Comparison of ENCODE assay signal across 28 mouse cellular contexts in genomic region chr6:148972891-148973290, GRCm38 (mm10). TPM values are rescaled to one million over a fixed set of nuclear protein-coding genes. Genes with fewer than 3 reads are reported as not detected.
A peak's percentile ranks its signal among the peaks of the same experiment; 100 is the strongest.
DNase-seq lines count a peak whose midpoint lies in the region; ATAC-seq and TF ChIP-seq lines count a peak whose summit lies in the region.
"Had no signal": no experiment of that assay in that cellular context is flagged by ENCODE, and none has a peak within 500 bp of the region (broad histone marks: within the 10 kb centered on the region; RNA-seq: fewer than 3 reads in every experiment).

No protein-coding gene starts in this region.

- H3K36me3 ChIP-seq in heart, embryonic 13.5 days: no peaks in the 10 kb centered on the region
- no peaks in the 10 kb centered on the region for H3K36me3 ChIP-seq in kidney, embryonic 15.5 days
- no peaks in the 10 kb centered on the region for H3K36me3 ChIP-seq in intestine, postnatal 0 days (ENCODE audit: control insufficient read depth, insufficient read depth)
- H3K36me3 ChIP-seq: hindbrain, embryonic 12.5 days; lung, embryonic 15.5 days; neural tube, embryonic 12.5 days had no signal

- intact Hi-C loops in heart, postnatal 10 days (cut with DNase I): no loop called here

- no peak overlapping the region for H3K4me2 ChIP-seq in heart, embryonic 13.5 days
- no peak overlapping the region for H3K4me2 ChIP-seq in kidney, embryonic 15.5 days
- H3K4me2 ChIP-seq in intestine, postnatal 0 days (replicated peaks; ENCODE audit: low read depth): no peak overlapping the region
- H3K4me2 ChIP-seq: hindbrain, embryonic 12.5 days; lung, embryonic 15.5 days; midbrain, embryonic 11.5 days; neural tube, embryonic 12.5 days had no signal

- H3K9ac ChIP-seq in heart, embryonic 13.5 days: no peak overlapping the region
- H3K9ac ChIP-seq in kidney, embryonic 15.5 days: no peak overlapping the region
- no peak overlapping the region for H3K9ac ChIP-seq in intestine, postnatal 0 days (ENCODE audit: low read depth, low read length)
- H3K9ac ChIP-seq: forebrain, postnatal 0 days; hindbrain, embryonic 12.5 days; lung, embryonic 15.5 days; neural tube, embryonic 12.5 days had no signal

- H3K9me3 ChIP-seq in heart, embryonic 13.5 days: no peaks in the 10 kb centered on the region
- H3K9me3 ChIP-seq in kidney, embryonic 15.5 days (replicated peaks): no peaks in the 10 kb centered on the region
- no peaks in the 10 kb centered on the region for H3K9me3 ChIP-seq in intestine, postnatal 0 days (ENCODE audit: control insufficient read depth)
- H3K9me3 ChIP-seq: hindbrain, embryonic 12.5 days; lung, embryonic 15.5 days; neural tube, embryonic 12.5 days had no signal

- WGBS in heart, embryonic 13.5 days: 4% methylated on average over 2 of the region's 2 CpGs
- 62% methylated on average over 2 of the region's 2 CpGs for WGBS in kidney, embryonic 15.5 days
- 34% methylated on average over 2 of the region's 2 CpGs for WGBS in intestine, postnatal 0 days

- no peaks in the 10 kb centered on the region for H3K27me3 ChIP-seq in heart, embryonic 13.5 days (replicated peaks)
- H3K27me3 ChIP-seq in kidney, embryonic 15.5 days: no peaks in the 10 kb centered on the region
- H3K27me3 ChIP-seq in intestine, postnatal 0 days (replicated peaks; ENCODE audit: control insufficient read depth, insufficient read depth, low read length): no peaks in the 10 kb centered on the region
- H3K27me3 ChIP-seq: hindbrain, embryonic 12.5 days; lung, embryonic 15.5 days; neural tube, embryonic 12.5 days had no signal

- no peak for DNase-seq in heart, postnatal 10 days
- no peak for DNase-seq in kidney, postnatal 25 days
- DNase-seq in yolk sac, embryonic 10.5 days (ENCODE audit: low spot score): peak; percentile 73
- no peak for DNase-seq in lung, postnatal 25 days (ENCODE audit: low spot score)
- DNase-seq: adrenal gland, postnatal 25 days; cerebellum, adult 11-12 months; cerebellum, postnatal 10 days; forebrain, postnatal 0 days; gastrocnemius, postnatal 10 days; heart, postnatal 14 days; liver; lung, postnatal 36 days; right cerebral cortex, adult 18-20 months; thymus, adult 18-20 months; thymus, postnatal 25 days had no signal

- peak overlapping the region; percentile 44 for H3K27ac ChIP-seq in heart, embryonic 13.5 days (replicated peaks)
- H3K27ac ChIP-seq in kidney, embryonic 15.5 days: 0 out of 2 replicates have a peak overlapping the region, but pooled peaks have one; percentile 70
- H3K27ac ChIP-seq in intestine, postnatal 0 days (ENCODE audit: low read depth, low read length): peak overlapping the region; percentile 61
- H3K27ac ChIP-seq: hindbrain, embryonic 12.5 days; hindbrain, postnatal 0 days; lung, embryonic 15.5 days; neural tube, embryonic 12.5 days; stomach, postnatal 0 days had no signal

- no peak for TF ChIP-seq CTCF in intestine, postnatal 0 days (IDR thresholded peaks at IDR 0.05; ENCODE audit: low read depth)

- ATAC-seq in heart, embryonic 13.5 days (ENCODE audit: extremely low read depth, insufficient number of reproducible peaks, low FRiP score, low TSS enrichment): no peak
- ATAC-seq in kidney, embryonic 15.5 days (replicated peaks; ENCODE audit: low FRiP score): no peak
- peak; percentile 61 for ATAC-seq in intestine, postnatal 0 days
- ATAC-seq: CD4-positive, CD25-positive, alpha-beta regulatory T cell, adult 4 months; forebrain, postnatal 0 days; hindbrain, postnatal 0 days; midbrain, embryonic 16.5 days had no signal

- H3K4me1 ChIP-seq in heart, embryonic 13.5 days: peaks cover 22% of the 10 kb centered on the region
- H3K4me1 ChIP-seq in kidney, embryonic 15.5 days: peaks cover 17% of the 10 kb centered on the region
- peaks cover 4% of the 10 kb centered on the region; the same call in 1 of the 2 replicates for H3K4me1 ChIP-seq in intestine, postnatal 0 days (replicated peaks; ENCODE audit: control insufficient read depth, insufficient read depth, low read length)
- H3K4me1 ChIP-seq: neural tube, embryonic 12.5 days had no signal

- no peak overlapping the region for H3K4me3 ChIP-seq in heart, embryonic 13.5 days
- no peak overlapping the region for H3K4me3 ChIP-seq in kidney, embryonic 15.5 days (replicated peaks)
- no peak overlapping the region for H3K4me3 ChIP-seq in intestine, postnatal 0 days (ENCODE audit: low read depth, low read length)
- H3K4me3 ChIP-seq: erythroblast, embryonic 14.5 days; hindbrain, embryonic 12.5 days; lung, embryonic 15.5 days; myocyte; neural tube, embryonic 12.5 days had no signal

RNA-seq across cellular contexts. Expression of gene Sinhcaf, which starts 26.6 kb away (rescaled TPM):
- 65.0 and 79.9 TPM in 2 replicates for polyA plus RNA-seq in heart, embryonic 13.5 days (2015; fragmentation: Nextera tagmentation; extraction: Ambion mirVana)
- 10 to 100 TPM in 1 of 2 experiments, 1 to 10 TPM in 1; 9.0 to 11.6 TPM for total RNA-seq in heart, postnatal 10 days (2021)
- 144 and 158 TPM in 2 replicates for polyA plus RNA-seq in kidney, embryonic 15.5 days (2015; fragmentation: Nextera tagmentation; extraction: Ambion mirVana)
- 22.2 and 23.0 TPM in 2 replicates for polyA plus RNA-seq in intestine, postnatal 0 days (2015; fragmentation: Nextera tagmentation; extraction: Ambion mirVana)
